Mouse (Mus musculus) stomach, embryonic 14.5 days (tissue): Measurements from ENCODE around the gene Olfr538. TPM values are rescaled to one million over a fixed set of nuclear protein-coding genes. Genes with fewer than 3 reads are reported as not detected.
"Not testable (repeated sequence)": the region's sequence is repeated elsewhere in the genome, so short reads cannot be mapped to it uniquely, and the experiment has no call there.

ENCODE experiments used
- ATAC-seq: fragments of 200-750 bp; cut with Nextera tagmentation; 2 replicates; pipeline ENCODE4 v1.8.0; 2017; ENCODE audit warnings: low read depth, moderate TSS enrichment; ENCODE audit not compliant: insufficient number of reproducible peaks, insufficient read depth, low FRiP score
- H3K27ac ChIP-seq: fragments of 300-500 bp; sonication (generic); 2 replicates; pipeline ENCODE4 v1.5.1; 2014; ENCODE audit warnings: mild to moderate bottlenecking, low read length, moderate library complexity, mixed read lengths
- H3K27me3 ChIP-seq: fragments of 300-500 bp; sonication (generic); 2 replicates; pipeline ENCODE4 v1.6.1; 2014; ENCODE audit warnings: low read length, control low read depth, mixed read lengths; ENCODE audit not compliant: control insufficient read depth, insufficient read depth
- H3K36me3 ChIP-seq: fragments of 300-500 bp; sonication (generic); 2 replicates; pipeline ENCODE4 v1.6.1; 2014; ENCODE audit warnings: mild to moderate bottlenecking, control low read depth, low read length, moderate library complexity, mixed read lengths; ENCODE audit not compliant: control insufficient read depth, insufficient read depth
- H3K4me1 ChIP-seq: fragments of 300-500 bp; sonication (generic); 2 replicates; pipeline ENCODE4 v1.6.1; 2014; ENCODE audit warnings: low read length, control low read depth, mixed read lengths; ENCODE audit not compliant: control insufficient read depth, insufficient read depth
- H3K4me2 ChIP-seq: fragments of 300-500 bp; sonication (generic); replicated peaks from 2 replicates; pipeline ENCODE4 v1.6.1; 2014; ENCODE audit warnings: low read depth, low read length, control low read depth
- H3K4me3 ChIP-seq: fragments of 300-500 bp; sonication (generic); 2 replicates; pipeline ENCODE4 v1.5.1; 2014; ENCODE audit warnings: low read depth, low read length, control low read depth
- H3K9ac ChIP-seq: fragments of 300-500 bp; sonication (generic); replicated peaks from 2 replicates; pipeline ENCODE4 v1.6.1; 2014; ENCODE audit warnings: low read depth, mild to moderate bottlenecking, control low read depth, low read length, moderate library complexity, mixed read lengths
- H3K9me3 ChIP-seq: fragments of 300-500 bp; sonication (generic); 2 replicates; pipeline ENCODE4 v1.6.1; 2016; ENCODE audit warnings: low read depth, low read length, control low read depth; ENCODE audit not compliant: control insufficient read depth
- WGBS: fragments of 180-500 bp; shearing (Covaris S2); extraction: QIAGEN DNeasy Blood & Tissue Kit; methylation state at CpG from one replicate; pipeline ENCODE4 v1.1.7; 2014; 5-methylcytosine and 5-hydroxymethylcytosine counted together
- polyA plus RNA-seq: library from polyadenylated mRNA; unstranded; fragments of >200 nt; fragmentation: Nextera tagmentation; extraction: Ambion mirVana; gene quantifications from 2 replicates; pipeline ENCODE4 v1.2.1, GENCODE M21; 2014

Gene Olfr538
- polyA plus RNA-seq = not detected in 2 replicates

GRCm38 (mm10) chr7:140567586-140567985 is at the start of gene Olfr538:
Gene Olfr538 (plus strand): TSS chr7:140567886.
- H3K4me2 ChIP-seq = no peak within 1 kb of the TSS
- H3K9me3 ChIP-seq = no peaks in the 10 kb centered on the region
- ATAC-seq = no peak
- no peak within 1 kb of the TSS for H3K9ac ChIP-seq
- 71% methylated on average over 3 of the region's 3 CpGs for WGBS
- H3K4me3 ChIP-seq = no peak within 1 kb of the TSS
- no peak within 1 kb of the TSS for H3K27ac ChIP-seq
- no peaks in the 10 kb centered on the region for H3K27me3 ChIP-seq
- H3K4me1 ChIP-seq = no peaks in the 10 kb centered on the region
- no peaks in the 10 kb centered on the region for H3K36me3 ChIP-seq

GRCm38 (mm10) chr7:140539746-140540145 is 27.9 kb upstream of the Olfr538 start:
- Histone ChIP-seq H3K4me1 (no peaks in the 10 kb centered on the region), H3K4me2 (no peak overlapping the region), H3K9me3 (no peaks in the 10 kb centered on the region), H3K4me3 (no peak overlapping the region), H3K9ac (no peak overlapping the region), H3K27me3 (no peaks in the 10 kb centered on the region), H3K27ac (no peak overlapping the region), H3K36me3 (no peaks in the 10 kb centered on the region)
- ATAC-seq = no peak
- 70% methylated on average over 2 of the region's 2 CpGs for WGBS

GRCm38 (mm10) chr7:140600969-140601368 is 33.3 kb downstream of the Olfr538 start, which contains the start of gene Olfr46:
Gene Olfr46 (plus strand): TSS chr7:140601269.
- not testable (repeated sequence) for H3K9me3 ChIP-seq, H3K27me3 ChIP-seq, ATAC-seq, H3K36me3 ChIP-seq, H3K4me1 ChIP-seq, H3K9ac ChIP-seq, H3K4me2 ChIP-seq, H3K27ac ChIP-seq, H3K4me3 ChIP-seq
- 75% methylated on average over 2 of the region's 2 CpGs for WGBS

Other genes with a start within 250 kb of the Olfr538 start
- not detected in 2 replicates for gene Olfr525, start 247.0 kb upstream of the Olfr538 start, polyA plus RNA-seq
- gene Olfr527, start 233.9 kb upstream of the Olfr538 start, polyA plus RNA-seq = not detected in 2 replicates
- gene Olfr60, start 206.2 kb upstream of the Olfr538 start, polyA plus RNA-seq = not detected in 2 replicates
- not detected in 2 replicates for gene Olfr530, start 191.6 kb upstream of the Olfr538 start, polyA plus RNA-seq
- gene Olfr531, start 165.0 kb upstream of the Olfr538 start, polyA plus RNA-seq = not detected in 2 replicates
- not detected in 2 replicates for gene Olfr532, start 146.2 kb upstream of the Olfr538 start, polyA plus RNA-seq
- gene Olfr533, start 104.5 kb upstream of the Olfr538 start, polyA plus RNA-seq = not detected in 2 replicates
- gene Olfr535, start 83.7 kb upstream of the Olfr538 start, polyA plus RNA-seq = not detected in 2 replicates
- gene Olfr536, start 60.5 kb upstream of the Olfr538 start, polyA plus RNA-seq = not detected in 2 replicates
- not detected in 2 replicates for gene Olfr46, start 33.4 kb downstream of the Olfr538 start, polyA plus RNA-seq
- gene Olfr61, start 61.1 kb downstream of the Olfr538 start, polyA plus RNA-seq = not detected in 2 replicates
- gene Olfr53, start 78.6 kb downstream of the Olfr538 start, polyA plus RNA-seq = not detected in 2 replicates
- not detected in 2 replicates for gene Olfr539, start 92.0 kb downstream of the Olfr538 start, polyA plus RNA-seq
- gene Olfr45, start 114.1 kb downstream of the Olfr538 start, polyA plus RNA-seq = not detected in 2 replicates
- not detected in 2 replicates for gene Olfr541, start 129.4 kb downstream of the Olfr538 start, polyA plus RNA-seq
- gene Cyp2e1, start 195.9 kb downstream of the Olfr538 start, polyA plus RNA-seq = not detected in 2 replicates
- 0.27 and 0.74 TPM in 2 replicates for gene Syce1, start 220.0 kb downstream of the Olfr538 start, polyA plus RNA-seq